Mouse (Mus musculus) heart, embryonic 11.5 days (tissue): Measurements from ENCODE around the gene Gm12216. TPM values are rescaled to one million over a fixed set of nuclear protein-coding genes. Genes with fewer than 3 reads are reported as not detected.

ENCODE experiments used
- ATAC-seq: fragments of 200-750 bp; cut with Nextera tagmentation; replicated peaks from 2 replicates; pipeline ENCODE4 v1.8.0; 2017; ENCODE audit warnings: moderate library complexity; ENCODE audit not compliant: insufficient number of reproducible peaks, low FRiP score, low TSS enrichment
- H3K27ac ChIP-seq: fragments of 300-500 bp; sonication (generic); 2 replicates; pipeline ENCODE4 v1.5.1; 2014; ENCODE audit warnings: mild to moderate bottlenecking, low read depth, low read length
- H3K27me3 ChIP-seq: fragments of 300-500 bp; sonication (generic); 2 replicates; pipeline ENCODE4 v1.6.1; 2014; ENCODE audit warnings: mild to moderate bottlenecking, low read length, mixed read lengths; ENCODE audit not compliant: control insufficient read depth, insufficient read depth
- H3K36me3 ChIP-seq: fragments of 300-500 bp; sonication (generic); 2 replicates; pipeline ENCODE4 v1.6.1; 2014; ENCODE audit warnings: mild to moderate bottlenecking, low read length, moderate library complexity, mixed read lengths; ENCODE audit not compliant: control insufficient read depth, insufficient read depth
- H3K4me1 ChIP-seq: fragments of 300-500 bp; sonication (generic); 2 replicates; pipeline ENCODE4 v1.6.1; 2014; ENCODE audit warnings: low read length; ENCODE audit not compliant: control insufficient read depth, insufficient read depth
- H3K4me2 ChIP-seq: fragments of 300-500 bp; sonication (generic); 2 replicates; pipeline ENCODE4 v1.6.1; 2014; ENCODE audit warnings: mild to moderate bottlenecking, moderate library complexity
- H3K4me3 ChIP-seq: fragments of 300-500 bp; sonication (generic); 2 replicates; pipeline ENCODE4 v1.5.1; 2014; ENCODE audit warnings: low read depth, low read length
- H3K9ac ChIP-seq: fragments of 300-500 bp; sonication (generic); 2 replicates; pipeline ENCODE4 v1.6.1; 2014; ENCODE audit warnings: mild to moderate bottlenecking, low read depth, low read length, moderate library complexity
- H3K9me3 ChIP-seq: fragments of 300-500 bp; sonication (generic); replicated peaks from 2 replicates; pipeline ENCODE4 v1.6.1; 2016; ENCODE audit warnings: low read length; ENCODE audit not compliant: control insufficient read depth
- whole genome bisulfite sequencing: fragments of 180-500 bp; shearing (Covaris S2); extraction: QIAGEN DNeasy Blood & Tissue Kit; methylation state at CpG from one replicate; pipeline ENCODE4 v1.1.7; 2014; ENCODE audit not compliant: insufficient replicate concordance; 5-methylcytosine and 5-hydroxymethylcytosine counted together
- polyA plus RNA-seq: library from polyadenylated mRNA; unstranded; fragments of >200 nt; fragmentation: Nextera tagmentation; extraction: Ambion mirVana; gene quantifications from 2 replicates; pipeline ENCODE4 v1.2.1, GENCODE M21; 2014

Gene Gm12216
- polyA plus RNA-seq, 1 experiment from 2014 or later: not detected

DNA sequence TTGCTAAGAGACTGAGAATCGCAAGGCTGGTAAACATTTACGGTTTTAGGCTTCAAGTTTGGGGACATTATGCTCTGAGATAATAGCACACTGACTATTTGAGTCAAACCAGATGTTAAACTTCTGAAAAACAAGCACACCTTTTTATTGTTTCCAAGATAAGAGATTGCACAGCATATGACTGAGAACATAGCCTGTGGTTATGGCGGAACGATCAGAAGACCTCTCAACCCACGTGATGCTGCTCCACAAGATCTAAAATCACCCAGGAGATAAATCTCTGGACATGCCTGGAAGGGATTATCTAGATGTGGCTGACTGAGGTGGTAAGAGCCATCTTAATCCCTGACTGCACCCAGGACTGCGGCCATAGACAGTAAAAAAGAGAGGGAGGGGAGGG lies 37.9 kb upstream of the Gm12216 start:
- Histone ChIP-seq H3K9me3 (no peaks in the 10 kb centered on the region), H3K27me3 (no peaks in the 10 kb centered on the region), H3K27ac (no peak overlapping the region), H3K36me3 (no peaks in the 10 kb centered on the region), H3K4me2 (no peak overlapping the region), H3K4me1 (0 out of 2 replicates have a peak, but pooled peaks cover 1% of the 10 kb centered on the region), H3K4me3 (no peak overlapping the region), H3K9ac (no peak overlapping the region)
- WGBS: 74% methylated on average over 6 of the region's 6 CpGs
- ATAC-seq: no peak

DNA sequence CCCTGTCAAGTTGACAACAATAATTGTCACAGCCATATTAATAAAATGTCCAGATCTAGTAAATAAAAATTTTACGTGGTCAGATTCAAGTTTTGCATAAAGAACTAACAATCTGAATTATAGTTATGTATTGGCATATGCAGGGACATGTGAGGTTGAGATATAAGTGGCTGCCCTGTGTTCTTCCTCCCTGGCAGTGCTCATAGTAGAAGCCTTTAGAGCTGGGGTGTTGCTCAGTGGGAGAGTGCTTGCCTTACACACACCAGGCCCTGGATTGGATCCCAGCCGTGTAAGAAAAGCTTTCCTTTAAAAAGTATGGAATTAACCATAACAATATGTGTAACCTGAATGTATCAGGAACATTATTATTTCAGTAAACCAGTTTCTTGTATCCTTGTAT lies 34.4 kb upstream of the Gm12216 start:
- Histone ChIP-seq H3K4me2 (no peak overlapping the region), H3K4me1 (peaks cover 12% of the 10 kb centered on the region; the same call in 1 of the 2 replicates), H3K36me3 (no peaks in the 10 kb centered on the region), H3K4me3 (no peak overlapping the region), H3K27me3 (no peaks in the 10 kb centered on the region), H3K9me3 (no peaks in the 10 kb centered on the region), H3K27ac (no peak overlapping the region), H3K9ac (no peak overlapping the region)
- no peak for ATAC-seq
- WGBS: 70% methylated on average over 2 of the region's 2 CpGs

DNA sequence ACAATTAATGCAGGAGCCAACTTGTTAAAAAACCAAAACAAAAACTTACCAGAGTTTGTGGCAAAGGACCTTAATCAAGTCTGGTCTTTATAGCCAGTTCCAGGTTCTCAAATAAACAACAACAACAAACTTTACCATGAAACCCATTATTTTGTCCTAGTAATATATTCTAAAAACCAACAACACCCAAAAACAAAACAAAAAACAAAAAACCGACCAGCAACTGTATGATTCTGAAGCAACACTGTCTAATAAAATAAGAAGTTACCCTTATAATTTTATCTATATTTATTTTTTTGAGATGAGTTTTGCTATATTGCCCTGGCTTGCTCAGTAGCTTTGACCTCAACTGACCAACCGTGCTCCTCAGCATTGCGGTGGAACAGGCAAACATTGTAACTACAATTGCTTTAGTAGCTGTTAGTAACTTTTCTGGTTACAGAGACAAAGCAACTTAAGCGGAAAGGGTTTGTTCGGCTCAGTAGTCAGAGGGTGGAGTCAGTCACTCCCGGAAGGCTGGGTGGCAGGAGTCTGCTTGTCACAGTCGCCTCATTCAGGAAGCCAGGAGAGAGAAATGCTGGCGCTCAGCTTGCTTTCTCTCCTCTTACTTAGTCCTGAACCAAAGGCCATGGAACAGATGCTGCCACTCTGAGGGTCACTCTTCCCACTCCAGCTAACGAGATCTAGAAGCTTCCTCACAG lies 33.8 kb upstream of the Gm12216 start:
- 43% methylated on average over 9 of the region's 9 CpGs for WGBS
- peaks cover 13% of the 10 kb centered on the region; the same call in 1 of the 2 replicates for H3K4me1 ChIP-seq

DNA sequence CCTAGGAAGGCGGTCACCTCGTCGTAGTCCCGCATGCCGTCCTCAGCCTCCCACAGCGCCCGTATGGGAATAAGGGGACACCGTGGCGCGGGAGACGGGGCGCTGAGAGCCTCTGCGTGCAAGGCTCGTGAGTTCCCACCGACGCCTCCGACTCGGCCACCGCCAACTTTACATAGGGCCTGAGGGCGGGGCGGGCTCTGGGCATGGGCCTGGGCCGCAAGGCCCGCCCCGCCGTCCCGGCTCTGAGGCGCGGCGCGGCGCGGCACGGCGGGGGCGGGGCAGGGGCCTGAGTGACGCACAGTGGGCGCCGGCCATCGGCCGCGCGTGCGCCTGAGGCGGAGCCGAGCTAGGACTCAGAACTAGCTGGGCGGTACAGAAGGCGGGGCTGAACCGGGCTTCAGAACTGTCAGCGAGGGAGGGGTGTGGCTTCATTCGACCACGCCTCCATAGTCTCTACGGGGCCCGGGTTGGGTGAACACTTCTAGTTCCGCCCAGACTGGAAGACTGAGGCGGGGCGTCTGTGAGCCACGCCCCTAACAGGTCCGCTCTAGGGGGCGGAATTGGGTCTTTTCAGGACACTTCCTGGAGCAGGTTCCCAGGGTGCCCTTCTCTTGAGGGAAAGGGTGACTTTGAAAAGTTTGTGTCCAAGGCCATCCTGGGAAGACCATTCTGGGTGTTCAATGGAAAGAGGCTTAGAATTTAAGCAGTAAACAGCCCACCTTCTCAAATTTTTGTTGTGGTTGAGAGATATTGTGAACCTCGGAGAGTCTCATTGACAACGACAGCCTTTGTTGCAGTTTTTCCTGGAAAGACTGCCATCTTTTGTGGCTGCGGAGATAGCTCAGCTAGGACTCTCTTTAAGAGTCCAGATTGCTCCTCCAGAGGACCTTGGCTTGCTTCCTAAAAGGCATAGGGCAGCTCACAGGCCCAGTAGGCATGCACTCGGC lies 32.7 kb upstream of the Gm12216 start, which contains the start of gene Slc22a5:
Gene Slc22a5 (minus strand): TSS at position 156 of the 947 bp plus-strand sequence.
- peak within 1 kb of the TSS; percentile 65 for H3K4me3 ChIP-seq
- whole genome bisulfite sequencing: 4% methylated on average over 59 of the region's 63 CpGs
- H3K36me3 ChIP-seq: no peaks in the 10 kb centered on the region
- H3K4me1 ChIP-seq: peaks cover 13% of the 10 kb centered on the region; the same call in 1 of the 2 replicates
- peak; percentile 99 for ATAC-seq
- peak within 1 kb of the TSS; percentile 54 for H3K27ac ChIP-seq
- H3K4me2 ChIP-seq: peak within 1 kb of the TSS; percentile 89
- peak within 1 kb of the TSS; percentile 65 for H3K9ac ChIP-seq
- H3K27me3 ChIP-seq: no peaks in the 10 kb centered on the region
- H3K9me3 ChIP-seq: no peaks in the 10 kb centered on the region

More for the DNA sequence above, 33.8 kb upstream of the Gm12216 start:
- Histone ChIP-seq H3K4me3 (no peak overlapping the region), H3K9me3 (no peaks in the 10 kb centered on the region), H3K4me2 (no peak overlapping the region), H3K36me3 (no peaks in the 10 kb centered on the region), H3K9ac (no peak overlapping the region), H3K27ac (no peak overlapping the region), H3K27me3 (no peaks in the 10 kb centered on the region)
- no peak for ATAC-seq

DNA sequence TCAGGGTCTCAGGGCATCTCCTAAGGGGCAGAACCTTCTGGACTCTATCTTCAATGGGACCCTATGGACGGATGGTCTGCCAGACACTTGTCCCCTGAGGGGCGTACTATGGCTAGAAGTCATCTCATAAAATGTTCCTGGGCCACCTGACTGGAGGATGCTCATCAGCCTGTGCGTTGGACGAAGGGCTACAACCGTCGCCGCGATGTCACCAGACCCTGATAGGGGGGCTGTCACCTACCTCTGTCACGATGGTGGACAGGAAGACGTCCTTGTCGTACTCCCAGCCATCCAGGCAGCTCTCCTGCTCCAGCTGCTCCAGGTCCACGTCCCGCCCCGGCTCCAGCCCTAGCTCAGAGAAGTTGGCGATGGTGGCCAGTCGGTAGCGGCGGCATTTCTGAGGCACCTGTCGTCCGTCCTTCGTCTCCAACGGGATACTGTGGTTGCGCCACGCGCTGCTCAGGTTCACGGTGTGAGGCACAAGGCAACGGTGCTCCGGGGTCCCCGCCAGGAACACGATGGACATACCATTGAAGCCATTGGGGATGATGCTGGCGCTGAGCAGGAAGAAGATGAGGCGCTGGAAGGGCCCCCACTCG lies 31.9 kb upstream of the Gm12216 start:
- 3% methylated on average over 33 of the region's 33 CpGs for WGBS
- H3K4me2 ChIP-seq: peak overlapping the region; percentile 89
- peak overlapping the region; percentile 18; the same call in 1 of the 2 replicates for H3K27ac ChIP-seq
- H3K9me3 ChIP-seq: no peaks in the 10 kb centered on the region
- no peaks in the 10 kb centered on the region for H3K27me3 ChIP-seq
- peak overlapping the region; percentile 65 for H3K4me3 ChIP-seq
- ATAC-seq: peak; percentile 15; the same call in 1 of the 2 replicates
- H3K36me3 ChIP-seq: no peaks in the 10 kb centered on the region
- peaks cover 13% of the 10 kb centered on the region; the same call in 1 of the 2 replicates for H3K4me1 ChIP-seq
- H3K9ac ChIP-seq: peak overlapping the region; percentile 65

DNA sequence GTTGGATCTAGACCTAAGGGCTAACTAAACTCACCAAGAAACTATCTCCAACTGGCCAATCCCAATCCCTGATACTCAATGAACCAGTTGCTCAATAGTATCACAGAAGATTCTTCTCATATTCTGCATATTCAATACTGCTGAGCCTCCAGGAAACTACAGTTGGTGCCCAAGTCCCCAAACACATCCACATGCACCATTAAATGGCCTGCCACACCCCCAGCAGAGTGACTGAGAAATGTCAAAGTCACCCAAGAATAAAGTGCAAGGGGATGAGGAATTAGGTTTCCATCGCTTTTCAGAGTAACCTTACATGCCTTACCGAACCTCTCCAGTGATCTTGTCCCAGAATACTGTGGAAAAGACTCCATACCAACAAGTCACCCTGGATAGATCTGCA lies 31.2 kb upstream of the Gm12216 start:
- no peak overlapping the region for H3K4me3 ChIP-seq
- peaks cover 13% of the 10 kb centered on the region; the same call in 1 of the 2 replicates for H3K4me1 ChIP-seq

DNA sequence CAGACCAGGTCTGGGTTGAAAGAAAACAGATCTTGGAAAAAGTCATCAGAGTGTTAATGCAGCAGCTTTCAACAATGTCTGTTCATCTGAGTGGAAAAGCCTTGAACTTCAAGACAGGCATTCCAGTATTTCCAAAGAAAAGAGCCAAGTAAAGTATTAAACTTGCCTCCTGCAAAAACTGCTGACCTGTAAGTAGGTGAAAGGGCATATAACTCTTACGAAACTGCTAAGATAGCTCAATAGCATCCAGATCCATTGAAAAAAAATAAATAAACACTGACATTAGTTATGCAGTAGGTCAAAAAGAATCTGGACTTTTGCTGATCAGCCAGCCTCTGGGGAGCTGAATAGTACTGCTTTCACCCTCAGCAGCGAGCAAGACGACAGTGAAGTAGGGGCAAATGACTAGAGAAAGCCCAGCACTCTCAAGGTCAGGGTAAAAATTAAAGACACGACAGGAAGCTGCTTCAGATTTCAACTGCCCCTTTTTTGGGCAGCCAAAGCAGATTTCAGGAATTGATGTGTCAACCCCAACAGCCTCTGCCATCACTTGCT lies 30.1 kb upstream of the Gm12216 start:
- Histone ChIP-seq H3K36me3 (no peaks in the 10 kb centered on the region), H3K4me1 (peaks cover 13% of the 10 kb centered on the region; the same call in 1 of the 2 replicates), H3K4me2 (peak overlapping the region; percentile 5), H3K9ac (no peak overlapping the region), H3K27me3 (no peaks in the 10 kb centered on the region), H3K9me3 (no peaks in the 10 kb centered on the region), H3K27ac (peak overlapping the region; percentile 57; the same call in 1 of the 2 replicates), H3K4me3 (no peak overlapping the region)
- ATAC-seq: no peak
- 41% methylated on average over 4 of the region's 4 CpGs for WGBS

More for the DNA sequence above, 31.2 kb upstream of the Gm12216 start:
- 80% methylated on average over 2 of the region's 2 CpGs for WGBS
- no peaks in the 10 kb centered on the region for H3K9me3 ChIP-seq
- H3K27me3 ChIP-seq: no peaks in the 10 kb centered on the region
- no peak overlapping the region for H3K27ac ChIP-seq
- ATAC-seq: no peak
- H3K36me3 ChIP-seq: no peaks in the 10 kb centered on the region
- peak overlapping the region; percentile 89 for H3K4me2 ChIP-seq
- H3K9ac ChIP-seq: no peak overlapping the region

DNA sequence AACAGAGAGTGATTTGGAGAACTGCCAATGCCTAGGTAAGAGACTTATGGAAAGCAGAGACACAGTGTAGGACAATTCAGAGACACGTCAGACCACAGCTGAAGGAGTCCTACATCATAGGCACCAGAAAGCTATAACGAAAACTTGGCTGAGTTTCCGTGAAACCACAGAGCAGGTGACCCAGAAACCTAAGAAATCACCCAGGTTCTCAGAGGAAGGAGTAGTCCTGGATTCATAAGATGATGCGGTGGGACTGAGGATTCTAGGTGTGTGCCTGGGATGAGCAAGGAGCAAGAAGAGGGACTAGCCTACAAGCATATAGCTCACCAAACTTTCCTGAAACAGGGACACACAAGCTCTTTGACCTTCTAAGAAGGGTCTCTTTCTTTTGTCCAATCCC lies 29.2 kb upstream of the Gm12216 start:
- WGBS: 83% methylated on average over 4 of the region's 4 CpGs
- no peak overlapping the region for H3K27ac ChIP-seq
- no peak overlapping the region for H3K4me2 ChIP-seq

More for the DNA sequence above, 29.2 kb upstream of the Gm12216 start:
- Histone ChIP-seq H3K4me1 (peaks cover 13% of the 10 kb centered on the region; the same call in 1 of the 2 replicates), H3K36me3 (no peaks in the 10 kb centered on the region), H3K27me3 (no peaks in the 10 kb centered on the region), H3K9me3 (no peaks in the 10 kb centered on the region), H3K4me3 (no peak overlapping the region), H3K9ac (no peak overlapping the region)
- ATAC-seq: no peak
